Mouse (Mus musculus): Measurements from ENCODE around the gene Vmn2r46. TPM values are rescaled to one million over a fixed set of nuclear protein-coding genes. Genes with fewer than 3 reads are reported as not detected.
"Not testable (repeated sequence)": the region's sequence is repeated elsewhere in the genome, so short reads cannot be mapped to it uniquely, and the experiment has no call there.

The Vmn2r46 gene
- total RNA-seq (2021): not detected

- DNase-seq (ENCODE audit: low spot score); intact Hi-C loops (cut with DNase I): not testable (repeated sequence)
Observed at GRCm38 (mm10) chr7:9770471-9770870, at the start of gene Vmn2r46. TSS of gene Vmn2r46 (minus strand) at chr7:9770571.

Other genes starting within 250 kb of the Vmn2r46 start
- not detected for gene Vmn2r47, start 70.8 kb upstream of the Vmn2r46 start, total RNA-seq (2021)
- not detected for gene Vmn2r48, start 183.0 kb upstream of the Vmn2r46 start, total RNA-seq (2021)
- not detected for gene Vmn2r49, start 221.7 kb upstream of the Vmn2r46 start, total RNA-seq (2021)